Mouse (Mus musculus) heart, adult 2 months (tissue): ENCODE data around the gene Zfp689.

Experiments
- CTCF ChIP-seq: fragments of 200-600 bp; IDR thresholded peaks from 2 replicates; pipeline ENCODE4 v1.8.1; 2022; ENCODE audit warnings: antibody characterized with exemption, mild to moderate bottlenecking, moderate library complexity
- EP300 ChIP-seq: fragments of 200-500 bp; IDR thresholded peaks from 2 replicates; pipeline ENCODE4 v1.6.1; 2011; ENCODE audit warnings: low read depth, low read length, control low read depth; ENCODE audit not compliant: insufficient read depth

GRCm38 (mm10) chr7:127477687-127478634 lies 29.0 kb upstream of the Zfp689 start:
- peak; percentile 88 for TF ChIP-seq EP300
- TF ChIP-seq CTCF = peak; percentile 37
